Mouse (Mus musculus) liver, postnatal 0 days (tissue): ENCODE results near the gene Irs2. TPM values are rescaled to one million over a fixed set of nuclear protein-coding genes. Genes with fewer than 3 reads are reported as not detected.

Source experiments
- ATAC-seq: fragments of 200-750 bp; cut with Nextera tagmentation; 2 replicates; pipeline ENCODE4 v1.8.0; 2017; ENCODE audit warnings: mild to moderate bottlenecking, moderate library complexity
- DNase-seq: peaks from one replicate; pipeline ENCODE4 v3.0.0-alpha.2; 2016
- H3K27ac ChIP-seq: fragments of 300-500 bp; sonication (generic); 2 replicates; pipeline ENCODE4 v1.5.1; 2014; ENCODE audit warnings: antibody characterized with exemption, moderate library complexity, mild to moderate bottlenecking, low read depth
- H3K27me3 ChIP-seq: fragments of 300-500 bp; sonication (generic); 2 replicates; pipeline ENCODE4 v1.6.1; 2014; ENCODE audit warnings: low read length, control low read depth, mixed read lengths; ENCODE audit not compliant: insufficient read depth
- H3K36me3 ChIP-seq: fragments of 300-500 bp; sonication (generic); replicated peaks from 2 replicates; pipeline ENCODE4 v1.6.1; 2014; ENCODE audit warnings: mild to moderate bottlenecking, control low read depth, low read length, moderate library complexity, mixed read lengths; ENCODE audit not compliant: insufficient read depth
- H3K4me1 ChIP-seq: fragments of 300-500 bp; sonication (generic); 2 replicates; pipeline ENCODE4 v1.6.1; 2014; ENCODE audit warnings: antibody characterized with exemption, mild to moderate bottlenecking, control low read depth; ENCODE audit not compliant: insufficient read depth
- H3K4me2 ChIP-seq: fragments of 300-500 bp; sonication (generic); 2 replicates; pipeline ENCODE4 v1.6.1; 2014; ENCODE audit warnings: low read depth, mild to moderate bottlenecking, low read length, moderate library complexity, mixed read lengths
- H3K4me3 ChIP-seq: fragments of 300-500 bp; sonication (generic); 2 replicates; pipeline ENCODE4 v1.5.1; 2014; ENCODE audit warnings: low read depth, low read length
- H3K9ac ChIP-seq: fragments of 300-500 bp; sonication (generic); replicated peaks from 2 replicates; pipeline ENCODE4 v1.6.1; 2014; ENCODE audit warnings: mild to moderate bottlenecking, moderate library complexity
- H3K9me3 ChIP-seq: fragments of 300-500 bp; sonication (generic); 2 replicates; pipeline ENCODE4 v1.6.1; 2016; ENCODE audit warnings: mild to moderate bottlenecking, control low read depth, low read length, mixed read lengths
- CTCF ChIP-seq: sonication (generic); IDR thresholded peaks from 2 replicates; pipeline ENCODE4 v1.5.1; 2016; ENCODE audit warnings: antibody characterized with exemption, low read depth
- EP300 ChIP-seq: IDR thresholded peaks from 2 replicates; pipeline ENCODE4 v1.6.1; 2016; ENCODE audit warnings: antibody characterized with exemption, low read depth, mild to moderate bottlenecking
- WGBS: fragments of 180-500 bp; shearing (Covaris S2); extraction: QIAGEN DNeasy Blood & Tissue Kit; methylation state at CpG from one replicate; pipeline ENCODE4 v1.1.7; 2014; ENCODE audit not compliant: insufficient replicate concordance; 5-methylcytosine and 5-hydroxymethylcytosine counted together
- polyA plus RNA-seq: library from polyadenylated mRNA; unstranded; fragments of >200 nt; fragmentation: Nextera tagmentation; extraction: Ambion mirVana; gene quantifications from 2 replicates; pipeline ENCODE4 v1.2.1, GENCODE M21; 2015

Gene Irs2
- polyA plus RNA-seq, 1 experiment from 2014 or later, result 5.7 TPM

- TF ChIP-seq EP300, result no peak
- TF ChIP-seq CTCF, result no peak
- DNase-seq, result peak; percentile 72
- ATAC-seq, result no peak
- Histone ChIP-seq H3K4me1 (peaks cover 28% of the 10 kb centered on the region), H3K4me3 (peak overlapping the region; percentile 72), H3K9ac (peak overlapping the region; percentile 90), H3K4me2 (peak overlapping the region; percentile 82), H3K9me3 (no peaks in the 10 kb centered on the region), H3K27ac (peak overlapping the region; percentile 99), H3K27me3 (no peaks in the 10 kb centered on the region), H3K36me3 (peaks cover 23% of the 10 kb centered on the region)
- WGBS, result under 1% methylated on average over 83 of the region's 88 CpGs
These were observed 478 bp downstream of the Irs2 start for GRCm38 (mm10) chr8:11007581-11008378.

GRCm38 (mm10) chr8:11007001-11007580, 1.2 kb downstream of the Irs2 start:
- Histone ChIP-seq H3K27ac (peak overlapping the region; percentile 99), H3K27me3 (no peaks in the 10 kb centered on the region), H3K9me3 (no peaks in the 10 kb centered on the region), H3K4me3 (peak overlapping the region; percentile 72), H3K36me3 (peaks cover 23% of the 10 kb centered on the region), H3K4me1 (peaks cover 31% of the 10 kb centered on the region), H3K9ac (peak overlapping the region; percentile 90), H3K4me2 (peak overlapping the region; percentile 82)
- ATAC-seq (peak; percentile 16), DNase-seq (peak; percentile 91)
- TF ChIP-seq EP300, result no peak
- TF ChIP-seq CTCF, result peak; percentile 87
- under 1% methylated on average over 55 of the region's 56 CpGs for WGBS

- TF ChIP-seq CTCF (no peak), EP300 (no peak)
- DNase-seq (no peak), ATAC-seq (no peak)
- H3K4me2 ChIP-seq, result peak overlapping the region; percentile 82
- peak overlapping the region; percentile 90 for H3K9ac ChIP-seq
- peak overlapping the region; percentile 99 for H3K27ac ChIP-seq
- H3K27me3 ChIP-seq, result no peaks in the 10 kb centered on the region
- WGBS, result 87% methylated on average over 9 of the region's 9 CpGs
- H3K4me3 ChIP-seq, result peak overlapping the region; percentile 72
- peaks cover 32% of the 10 kb centered on the region for H3K4me1 ChIP-seq
- H3K36me3 ChIP-seq, result peaks cover 26% of the 10 kb centered on the region
- H3K9me3 ChIP-seq, result no peaks in the 10 kb centered on the region
These were observed 2.0 kb downstream of the Irs2 start for GRCm38 (mm10) chr8:11006276-11006630.

- peaks cover 32% of the 10 kb centered on the region for H3K4me1 ChIP-seq
- H3K36me3 ChIP-seq, result peaks cover 32% of the 10 kb centered on the region
- peak overlapping the region; percentile 72 for H3K4me3 ChIP-seq
- H3K27me3 ChIP-seq, result no peaks in the 10 kb centered on the region
- no peak for DNase-seq
- no peaks in the 10 kb centered on the region for H3K9me3 ChIP-seq
- peak overlapping the region; percentile 82 for H3K4me2 ChIP-seq
- no peak for TF ChIP-seq EP300
- no peak for TF ChIP-seq CTCF
- no peak for ATAC-seq
- H3K27ac ChIP-seq, result peak overlapping the region; percentile 99
- peak overlapping the region; percentile 90 for H3K9ac ChIP-seq
- WGBS, result 82% methylated on average over 26 of the region's 26 CpGs
These were observed 2.6 kb downstream of the Irs2 start for GRCm38 (mm10) chr8:11005460-11006275.

- TF ChIP-seq EP300 (no peak), CTCF (no peak)
- H3K9me3 ChIP-seq, result no peaks in the 10 kb centered on the region
- WGBS, result 68% methylated on average over 22 of the region's 22 CpGs
- H3K4me2 ChIP-seq, result peak overlapping the region; percentile 82
- H3K9ac ChIP-seq, result peak overlapping the region; percentile 90
- H3K4me1 ChIP-seq, result peaks cover 25% of the 10 kb centered on the region
- DNase-seq, result no peak
- peak overlapping the region; percentile 99 for H3K27ac ChIP-seq
- H3K27me3 ChIP-seq, result no peaks in the 10 kb centered on the region
- peaks cover 34% of the 10 kb centered on the region for H3K36me3 ChIP-seq
- H3K4me3 ChIP-seq, result peak overlapping the region; percentile 72
- ATAC-seq, result no peak
These were observed 3.3 kb downstream of the Irs2 start for GRCm38 (mm10) chr8:11004781-11005459.
